Mouse (Mus musculus): ENCODE results near the gene Rbm19.

Rbm19 gene

DNA sequence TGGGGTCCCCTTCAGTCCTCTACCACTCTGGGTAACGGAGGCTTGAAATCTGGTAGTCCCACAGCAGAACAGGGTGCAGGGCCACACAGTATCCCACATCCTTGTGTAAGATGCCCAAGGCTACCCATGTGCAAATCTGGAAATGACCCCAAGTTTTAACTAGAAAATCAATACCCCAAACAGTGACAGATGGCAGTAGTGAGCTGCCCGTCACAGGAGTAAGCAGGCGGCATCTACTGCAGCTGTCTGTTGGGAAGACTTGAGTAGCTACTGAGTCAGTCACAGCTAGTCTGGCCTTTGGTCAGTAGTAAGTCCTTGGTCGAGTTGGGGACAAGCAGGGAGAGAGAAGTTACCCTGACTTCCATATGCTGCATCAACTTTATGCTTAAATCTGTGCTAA, 34.9 kb downstream of the Rbm19 start:
- no peaks in the 10 kb centered on the region for H3K27me3 ChIP-seq (ENCODE audit: insufficient read depth, low read length)
- H3K4me1 ChIP-seq (replicated peaks; ENCODE audit: low read depth, low read length) = peaks cover 26% of the 10 kb centered on the region
- no peaks in the 10 kb centered on the region for H3K9me3 ChIP-seq (ENCODE audit: low read length)
- no peak overlapping the region for H3K4me3 ChIP-seq (replicated peaks; ENCODE audit: low read length)
- TF ChIP-seq POU5F1 (IDR thresholded peaks at IDR 0.05; ENCODE audit: borderline replicate concordance, low read length) (no peak), NANOG (IDR thresholded peaks at IDR 0.05; ENCODE audit: borderline replicate concordance, low read length) (no peak), CTCF (conservative IDR thresholded peaks at IDR 0.05; ENCODE audit: low read length) (peak; percentile 23)
- H3K36me3 ChIP-seq (ENCODE audit: insufficient read depth, low read length) = peaks cover 98% of the 10 kb centered on the region

GRCm38 (mm10) chr5:120153140-120153539, 36.9 kb downstream of the Rbm19 start:
- TF ChIP-seq NANOG (IDR thresholded peaks at IDR 0.05; ENCODE audit: borderline replicate concordance, low read length) = no peak
- TF ChIP-seq CTCF (conservative IDR thresholded peaks at IDR 0.05; ENCODE audit: low read length) = no peak
- TF ChIP-seq POU5F1 (IDR thresholded peaks at IDR 0.05; ENCODE audit: borderline replicate concordance, low read length) = no peak
- peaks cover 21% of the 10 kb centered on the region for H3K4me1 ChIP-seq (replicated peaks; ENCODE audit: low read depth, low read length)
- H3K27me3 ChIP-seq (ENCODE audit: insufficient read depth, low read length) = no peaks in the 10 kb centered on the region
- no peak overlapping the region for H3K4me3 ChIP-seq (replicated peaks; ENCODE audit: low read length)
- H3K36me3 ChIP-seq (ENCODE audit: insufficient read depth, low read length) = peaks cover 91% of the 10 kb centered on the region
- no peaks in the 10 kb centered on the region for H3K9me3 ChIP-seq (ENCODE audit: low read length)

DNA sequence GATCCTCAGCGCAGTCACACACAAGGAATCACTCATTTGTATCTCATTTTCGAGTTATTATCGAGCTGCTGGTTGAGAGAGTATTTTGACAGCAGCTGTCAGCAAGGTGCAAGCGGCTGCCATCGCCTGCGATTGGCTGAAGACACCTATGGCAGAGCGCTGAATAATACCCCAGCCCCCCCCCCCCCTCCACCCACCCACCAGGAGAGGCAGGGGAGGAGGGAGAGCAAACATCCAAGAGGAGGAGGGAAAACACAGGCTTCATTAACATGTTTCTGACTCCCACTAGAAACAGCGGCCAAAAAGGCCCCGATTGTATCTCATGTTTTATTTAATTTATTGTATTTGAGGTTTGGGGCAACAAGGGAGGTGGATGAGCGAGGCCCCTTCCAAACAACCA, 39.4 kb downstream of the Rbm19 start:
- H3K4me1 ChIP-seq (replicated peaks; ENCODE audit: low read depth, low read length) = peaks cover 25% of the 10 kb centered on the region
- H3K36me3 ChIP-seq (ENCODE audit: insufficient read depth, low read length) = peaks cover 88% of the 10 kb centered on the region
- no peaks in the 10 kb centered on the region for H3K27me3 ChIP-seq (ENCODE audit: insufficient read depth, low read length)
- no peaks in the 10 kb centered on the region for H3K9me3 ChIP-seq (ENCODE audit: low read length)
- TF ChIP-seq NANOG (IDR thresholded peaks at IDR 0.05; ENCODE audit: borderline replicate concordance, low read length) = no peak
- no peak for TF ChIP-seq CTCF (conservative IDR thresholded peaks at IDR 0.05; ENCODE audit: low read length)
- no peak for TF ChIP-seq POU5F1 (IDR thresholded peaks at IDR 0.05; ENCODE audit: borderline replicate concordance, low read length)
- no peak overlapping the region for H3K4me3 ChIP-seq (replicated peaks; ENCODE audit: low read length)

GRCm38 (mm10) chr5:120156166-120156909, 40.1 kb downstream of the Rbm19 start:
- Histone ChIP-seq H3K27me3 (ENCODE audit: insufficient read depth, low read length) (no peaks in the 10 kb centered on the region), H3K4me3 (replicated peaks; ENCODE audit: low read length) (no peak overlapping the region), H3K4me1 (replicated peaks; ENCODE audit: low read depth, low read length) (peaks cover 21% of the 10 kb centered on the region), H3K9me3 (ENCODE audit: low read length) (no peaks in the 10 kb centered on the region), H3K36me3 (ENCODE audit: insufficient read depth, low read length) (peaks cover 88% of the 10 kb centered on the region)
- TF ChIP-seq CTCF (conservative IDR thresholded peaks at IDR 0.05; ENCODE audit: low read length) (no peak), POU5F1 (IDR thresholded peaks at IDR 0.05; ENCODE audit: borderline replicate concordance, low read length) (no peak), NANOG (IDR thresholded peaks at IDR 0.05; ENCODE audit: borderline replicate concordance, low read length) (no peak)

GRCm38 (mm10) chr5:120157115-120157514, 40.9 kb downstream of the Rbm19 start:
- no peak for TF ChIP-seq CTCF (conservative IDR thresholded peaks at IDR 0.05; ENCODE audit: low read length)
- no peak for TF ChIP-seq NANOG (IDR thresholded peaks at IDR 0.05; ENCODE audit: borderline replicate concordance, low read length)
- TF ChIP-seq POU5F1 (IDR thresholded peaks at IDR 0.05; ENCODE audit: borderline replicate concordance, low read length) = no peak
- peaks cover 24% of the 10 kb centered on the region for H3K4me1 ChIP-seq (replicated peaks; ENCODE audit: low read depth, low read length)
- H3K27me3 ChIP-seq (ENCODE audit: insufficient read depth, low read length) = no peaks in the 10 kb centered on the region
- peaks cover 88% of the 10 kb centered on the region for H3K36me3 ChIP-seq (ENCODE audit: insufficient read depth, low read length)
- no peak overlapping the region for H3K4me3 ChIP-seq (replicated peaks; ENCODE audit: low read length)
- no peaks in the 10 kb centered on the region for H3K9me3 ChIP-seq (ENCODE audit: low read length)

GRCm38 (mm10) chr5:120158476-120158875, 42.2 kb downstream of the Rbm19 start:
- H3K4me3 ChIP-seq (replicated peaks; ENCODE audit: low read length) = no peak overlapping the region
- peaks cover 26% of the 10 kb centered on the region for H3K4me1 ChIP-seq (replicated peaks; ENCODE audit: low read depth, low read length)
- no peaks in the 10 kb centered on the region for H3K9me3 ChIP-seq (ENCODE audit: low read length)
- no peaks in the 10 kb centered on the region for H3K27me3 ChIP-seq (ENCODE audit: insufficient read depth, low read length)
- no peak for TF ChIP-seq POU5F1 (IDR thresholded peaks at IDR 0.05; ENCODE audit: borderline replicate concordance, low read length)
- TF ChIP-seq NANOG (IDR thresholded peaks at IDR 0.05; ENCODE audit: borderline replicate concordance, low read length) = no peak
- no peak for TF ChIP-seq CTCF (conservative IDR thresholded peaks at IDR 0.05; ENCODE audit: low read length)
- peaks cover 83% of the 10 kb centered on the region for H3K36me3 ChIP-seq (ENCODE audit: insufficient read depth, low read length)

DNA sequence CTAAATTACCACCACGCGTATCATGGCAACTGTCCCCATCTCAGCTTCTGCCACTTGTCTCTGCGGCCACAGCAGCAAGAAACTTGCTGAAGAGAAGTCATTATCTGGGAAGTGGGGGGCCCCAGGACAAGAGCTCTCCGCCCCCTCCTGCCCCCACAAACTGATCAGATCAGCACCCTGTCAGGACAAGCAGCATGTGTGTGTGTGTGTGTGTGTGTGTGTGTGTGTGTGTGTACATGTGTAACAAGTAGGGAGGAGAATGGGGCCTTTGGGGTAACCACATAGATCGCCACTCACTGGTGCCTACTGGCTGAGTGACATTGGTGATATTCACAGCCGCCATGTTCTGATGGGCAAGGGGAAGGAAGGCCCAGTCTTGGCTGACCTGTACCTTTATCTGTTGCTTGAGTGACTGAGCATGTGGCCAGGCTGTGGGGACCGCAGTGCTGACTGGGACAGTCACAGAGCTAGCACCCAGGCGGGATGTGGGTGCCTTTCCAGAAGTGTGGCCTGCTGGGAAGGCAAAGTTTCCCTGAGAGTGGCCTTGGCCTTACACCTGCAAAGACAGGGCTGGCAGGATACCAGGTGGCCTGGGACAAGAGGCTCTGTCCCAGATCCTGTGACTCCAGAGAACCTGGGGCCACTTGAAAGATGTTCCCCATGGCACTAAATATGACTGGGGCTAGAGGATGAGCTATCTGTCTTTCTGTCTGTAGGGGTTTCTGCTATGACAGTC, 44.8 kb downstream of the Rbm19 start:
- Histone ChIP-seq H3K9me3 (ENCODE audit: low read length) (no peaks in the 10 kb centered on the region), H3K4me3 (replicated peaks; ENCODE audit: low read length) (no peak overlapping the region), H3K27me3 (ENCODE audit: insufficient read depth, low read length) (no peaks in the 10 kb centered on the region), H3K36me3 (ENCODE audit: insufficient read depth, low read length) (peaks cover 77% of the 10 kb centered on the region), H3K4me1 (replicated peaks; ENCODE audit: low read depth, low read length) (peaks cover 25% of the 10 kb centered on the region)
- TF ChIP-seq POU5F1 (IDR thresholded peaks at IDR 0.05; ENCODE audit: borderline replicate concordance, low read length) (no peak), CTCF (conservative IDR thresholded peaks at IDR 0.05; ENCODE audit: low read length) (no peak), NANOG (IDR thresholded peaks at IDR 0.05; ENCODE audit: borderline replicate concordance, low read length) (no peak)

- Histone ChIP-seq H3K27me3 (ENCODE audit: insufficient read depth, low read length) (no peaks in the 10 kb centered on the region), H3K4me3 (replicated peaks; ENCODE audit: low read length) (no peak overlapping the region), H3K4me1 (replicated peaks; ENCODE audit: low read depth, low read length) (peaks cover 25% of the 10 kb centered on the region), H3K9me3 (ENCODE audit: low read length) (no peaks in the 10 kb centered on the region), H3K36me3 (ENCODE audit: insufficient read depth, low read length) (peaks cover 80% of the 10 kb centered on the region)
- TF ChIP-seq NANOG (IDR thresholded peaks at IDR 0.05; ENCODE audit: borderline replicate concordance, low read length) (no peak), POU5F1 (IDR thresholded peaks at IDR 0.05; ENCODE audit: borderline replicate concordance, low read length) (no peak), CTCF (conservative IDR thresholded peaks at IDR 0.05; ENCODE audit: low read length) (no peak)
Observed at GRCm38 (mm10) chr5:120162689-120163088, 46.4 kb downstream of the Rbm19 start.
